Mouse (Mus musculus): ENCODE measurements around the gene Cks1b. TPM values are rescaled to one million over a fixed set of nuclear protein-coding genes. Genes with fewer than 3 reads are reported as not detected.

Gene Cks1b
- polyA plus RNA-seq, 1 experiment from 2014 or later = 589 TPM

- peaks cover 8% of the 10 kb centered on the region for H3K27me3 ChIP-seq (ENCODE audit: insufficient read depth, poor library complexity, severe bottlenecking)
- WGBS = 80% methylated on average over 5 of the region's 5 CpGs
Measured at GRCm38 (mm10) chr3:89382950-89383349, 35.2 kb downstream of the Cks1b start.

GRCm38 (mm10) chr3:89382033-89382882 lies 35.9 kb downstream of the Cks1b start:
- no peak for DNase-seq (ENCODE audit: low spot score)
- Histone ChIP-seq H3K27me3 (ENCODE audit: insufficient read depth, poor library complexity, severe bottlenecking) (peaks cover 3% of the 10 kb centered on the region), H3K4me3 (no peak overlapping the region), H3K4me1 (peaks cover 46% of the 10 kb centered on the region), H3K27ac (no peak overlapping the region), H3K36me3 (peaks cover 24% of the 10 kb centered on the region), H3K9me3 (no peaks in the 10 kb centered on the region)
- WGBS = 83% methylated on average over 9 of the region's 9 CpGs

More at GRCm38 (mm10) chr3:89382950-89383349, 35.2 kb downstream of the Cks1b start:
- no peak overlapping the region for H3K27ac ChIP-seq
- H3K36me3 ChIP-seq = peaks cover 24% of the 10 kb centered on the region
- peaks cover 47% of the 10 kb centered on the region for H3K4me1 ChIP-seq
- H3K9me3 ChIP-seq = no peaks in the 10 kb centered on the region
- H3K4me3 ChIP-seq = no peak overlapping the region
- no peak for DNase-seq (ENCODE audit: low spot score)

GRCm38 (mm10) chr3:89381233-89381632 lies 37.0 kb downstream of the Cks1b start:
- no peak for DNase-seq (ENCODE audit: low spot score)
- 88% methylated on average over 11 of the region's 11 CpGs for WGBS
- H3K4me1 ChIP-seq = peaks cover 41% of the 10 kb centered on the region
- H3K9me3 ChIP-seq = no peaks in the 10 kb centered on the region
- H3K36me3 ChIP-seq = peaks cover 24% of the 10 kb centered on the region
- peaks cover 3% of the 10 kb centered on the region; the same call in 1 of the 2 replicates for H3K27me3 ChIP-seq (ENCODE audit: insufficient read depth, poor library complexity, severe bottlenecking)
- no peak overlapping the region for H3K27ac ChIP-seq
- no peak overlapping the region for H3K4me3 ChIP-seq

- H3K27me3 ChIP-seq (ENCODE audit: insufficient read depth, poor library complexity, severe bottlenecking) = peaks cover 3% of the 10 kb centered on the region; the same call in 1 of the 2 replicates
- no peak overlapping the region for H3K4me3 ChIP-seq
- no peaks in the 10 kb centered on the region for H3K9me3 ChIP-seq
- no peak for DNase-seq (ENCODE audit: low spot score)
- peaks cover 24% of the 10 kb centered on the region for H3K36me3 ChIP-seq
- H3K27ac ChIP-seq = no peak overlapping the region
- peaks cover 41% of the 10 kb centered on the region for H3K4me1 ChIP-seq
- 91% methylated on average over 18 of the region's 18 CpGs for WGBS
Measured at GRCm38 (mm10) chr3:89380711-89381110, 37.5 kb downstream of the Cks1b start.

- Histone ChIP-seq H3K27me3 (ENCODE audit: insufficient read depth, poor library complexity, severe bottlenecking) (no peaks in the 10 kb centered on the region; the same call in 1 of the 2 replicates), H3K4me1 (peaks cover 36% of the 10 kb centered on the region), H3K9me3 (no peaks in the 10 kb centered on the region), H3K4me3 (no peak overlapping the region), H3K36me3 (peaks cover 24% of the 10 kb centered on the region), H3K27ac (no peak overlapping the region)
- DNase-seq (ENCODE audit: low spot score) = no peak
- WGBS = 90% methylated on average over 14 of the region's 14 CpGs
Measured at GRCm38 (mm10) chr3:89380291-89380690, 37.9 kb downstream of the Cks1b start.

- DNase-seq (ENCODE audit: low spot score) = no peak
- H3K36me3 ChIP-seq = peaks cover 24% of the 10 kb centered on the region
- H3K9me3 ChIP-seq = no peaks in the 10 kb centered on the region
- H3K4me3 ChIP-seq = no peak overlapping the region
- 0 out of 2 replicates have a peak overlapping the region, but pooled peaks have one; percentile 18 for H3K27ac ChIP-seq
- WGBS = 87% methylated on average over 31 of the region's 31 CpGs
- H3K27me3 ChIP-seq (ENCODE audit: insufficient read depth, poor library complexity, severe bottlenecking) = no peaks in the 10 kb centered on the region; the same call in 1 of the 2 replicates
- H3K4me1 ChIP-seq = peaks cover 29% of the 10 kb centered on the region
Measured at GRCm38 (mm10) chr3:89379388-89380131, 38.6 kb downstream of the Cks1b start.

- H3K27ac ChIP-seq = peak overlapping the region; percentile 91
- peak overlapping the region; percentile 75 for H3K4me3 ChIP-seq
- peaks cover 24% of the 10 kb centered on the region for H3K36me3 ChIP-seq
- no peaks in the 10 kb centered on the region; the same call in 1 of the 2 replicates for H3K27me3 ChIP-seq (ENCODE audit: insufficient read depth, poor library complexity, severe bottlenecking)
- H3K9me3 ChIP-seq = no peaks in the 10 kb centered on the region
- peak; percentile 92 for DNase-seq (ENCODE audit: low spot score)
- WGBS = 1% methylated on average over 28 of the region's 29 CpGs
- H3K4me1 ChIP-seq = peaks cover 28% of the 10 kb centered on the region
Measured at GRCm38 (mm10) chr3:89378394-89379067, 39.7 kb downstream of the Cks1b start.

- no peak for DNase-seq (ENCODE audit: low spot score)
- 64% methylated on average over 4 of the region's 4 CpGs for WGBS
- H3K4me1 ChIP-seq = peaks cover 32% of the 10 kb centered on the region
- no peaks in the 10 kb centered on the region; the same call in 1 of the 2 replicates for H3K27me3 ChIP-seq (ENCODE audit: insufficient read depth, poor library complexity, severe bottlenecking)
- peak overlapping the region; percentile 91 for H3K27ac ChIP-seq
- peaks cover 24% of the 10 kb centered on the region for H3K36me3 ChIP-seq
- no peaks in the 10 kb centered on the region for H3K9me3 ChIP-seq
- H3K4me3 ChIP-seq = peak overlapping the region; percentile 75
Measured at GRCm38 (mm10) chr3:89377831-89378230, 40.4 kb downstream of the Cks1b start.

- Histone ChIP-seq H3K4me3 (no peak overlapping the region), H3K27ac (no peak overlapping the region), H3K36me3 (no peaks in the 10 kb centered on the region), H3K27me3 (ENCODE audit: insufficient read depth, poor library complexity, severe bottlenecking) (0 out of 2 replicates have a peak, but pooled peaks cover 2% of the 10 kb centered on the region), H3K4me1 (peaks cover 25% of the 10 kb centered on the region), H3K9me3 (no peaks in the 10 kb centered on the region)
- no peak for DNase-seq (ENCODE audit: low spot score)
- WGBS = 41% methylated on average over 5 of the region's 5 CpGs
Measured at GRCm38 (mm10) chr3:89373581-89374231, 44.5 kb downstream of the Cks1b start.

- Histone ChIP-seq H3K27ac (no peak overlapping the region), H3K27me3 (ENCODE audit: insufficient read depth, poor library complexity, severe bottlenecking) (peaks cover 42% of the 10 kb centered on the region), H3K4me3 (no peak overlapping the region), H3K9me3 (no peaks in the 10 kb centered on the region), H3K36me3 (no peaks in the 10 kb centered on the region), H3K4me1 (peaks cover 19% of the 10 kb centered on the region)
- WGBS = 44% methylated on average over 11 of the region's 11 CpGs
- no peak for DNase-seq (ENCODE audit: low spot score)
Measured at GRCm38 (mm10) chr3:89367338-89367737, 50.8 kb downstream of the Cks1b start.

- H3K4me1 ChIP-seq = peaks cover 18% of the 10 kb centered on the region
- H3K36me3 ChIP-seq = no peaks in the 10 kb centered on the region
- no peak for DNase-seq (ENCODE audit: low spot score)
- H3K27me3 ChIP-seq (ENCODE audit: insufficient read depth, poor library complexity, severe bottlenecking) = peaks cover 42% of the 10 kb centered on the region
- WGBS = 66% methylated on average over 20 of the region's 20 CpGs
- H3K27ac ChIP-seq = no peak overlapping the region
- H3K4me3 ChIP-seq = no peak overlapping the region
- no peaks in the 10 kb centered on the region for H3K9me3 ChIP-seq
Measured at GRCm38 (mm10) chr3:89365486-89366414, 52.4 kb downstream of the Cks1b start.
